Mouse (Mus musculus) kidney, embryonic 15.5 days (tissue): ENCODE measurements at regions not wholly inside any gene's neighbourhood (a gene's known extent, or its start where the extent isn't known, plus 50 kb on each side); places are given as distances from the start of the nearest gene placed in this dataset.
A peak's percentile ranks its signal among the peaks of the same experiment; 100 is the strongest.

Experiments
- ATAC-seq: fragments of 200-750 bp; cut with Nextera tagmentation; replicated peaks from 2 replicates; pipeline ENCODE4 v1.8.0; 2017; ENCODE audit warnings: moderate TSS enrichment; ENCODE audit not compliant: low FRiP score
- H3K27ac ChIP-seq: fragments of 300-500 bp; sonication (generic); 2 replicates; pipeline ENCODE4 v1.5.1; 2015; ENCODE audit warnings: mild to moderate bottlenecking, inconsistent platforms
- H3K27me3 ChIP-seq: fragments of 300-500 bp; sonication (generic); 2 replicates; pipeline ENCODE4 v1.6.1; 2015; ENCODE audit warnings: inconsistent platforms
- H3K36me3 ChIP-seq: fragments of 300-500 bp; sonication (generic); 2 replicates; pipeline ENCODE4 v1.6.1; 2015; ENCODE audit warnings: inconsistent platforms
- H3K4me1 ChIP-seq: fragments of 300-500 bp; sonication (generic); 2 replicates; pipeline ENCODE4 v1.6.1; 2015; ENCODE audit warnings: inconsistent platforms
- H3K4me2 ChIP-seq: fragments of 300-500 bp; sonication (generic); 2 replicates; pipeline ENCODE4 v1.6.1; 2015; ENCODE audit warnings: moderate library complexity, mild to moderate bottlenecking, inconsistent platforms
- H3K4me3 ChIP-seq: fragments of 300-500 bp; sonication (generic); replicated peaks from 2 replicates; pipeline ENCODE4 v1.5.1; 2015; ENCODE audit warnings: mild to moderate bottlenecking, inconsistent platforms
- H3K9ac ChIP-seq: fragments of 300-500 bp; sonication (generic); 2 replicates; pipeline ENCODE4 v1.6.1; 2015; ENCODE audit warnings: mild to moderate bottlenecking, inconsistent platforms
- H3K9me3 ChIP-seq: fragments of 300-500 bp; sonication (generic); replicated peaks from 2 replicates; pipeline ENCODE4 v1.6.1; 2016; ENCODE audit warnings: inconsistent platforms
- WGBS: fragments of 180-500 bp; shearing (Covaris S2); methylation state at CpG from one replicate; pipeline ENCODE4 v1.1.7; 2015; ENCODE audit warnings: mixed read lengths; 5-methylcytosine and 5-hydroxymethylcytosine counted together

GRCm38 (mm10) chr8:60372681-60373398 is 130.2 kb downstream of the Gm10283 start:
- H3K4me3 ChIP-seq: no peak overlapping the region
- 0 out of 2 replicates have a peak, but pooled peaks cover 3% of the 10 kb centered on the region for H3K4me1 ChIP-seq
- H3K9ac ChIP-seq: no peak overlapping the region
- no peaks in the 10 kb centered on the region for H3K27me3 ChIP-seq
- no peaks in the 10 kb centered on the region for H3K9me3 ChIP-seq
- no peak overlapping the region for H3K4me2 ChIP-seq
- peak overlapping the region; percentile 41; the same call in 1 of the 2 replicates for H3K27ac ChIP-seq
- no peaks in the 10 kb centered on the region for H3K36me3 ChIP-seq
- ATAC-seq: peak; percentile 73
- WGBS: 58% methylated on average over 9 of the region's 9 CpGs

- Histone ChIP-seq H3K27me3 (no peaks in the 10 kb centered on the region), H3K4me2 (no peak overlapping the region), H3K4me1 (no peaks in the 10 kb centered on the region), H3K9me3 (no peaks in the 10 kb centered on the region), H3K36me3 (no peaks in the 10 kb centered on the region), H3K9ac (no peak overlapping the region), H3K27ac (no peak overlapping the region), H3K4me3 (no peak overlapping the region)
- no peak for ATAC-seq
- 46% methylated on average over 2 of the region's 2 CpGs for WGBS
Measured at GRCm38 (mm10) chr8:60348291-60348690, 154.7 kb downstream of the Gm10283 start.

- 60% methylated on average over 6 of the region's 6 CpGs for WGBS
- Histone ChIP-seq H3K4me2 (no peak overlapping the region), H3K27me3 (no peaks in the 10 kb centered on the region), H3K27ac (no peak overlapping the region), H3K36me3 (no peaks in the 10 kb centered on the region), H3K9me3 (no peaks in the 10 kb centered on the region), H3K4me3 (no peak overlapping the region), H3K4me1 (no peaks in the 10 kb centered on the region), H3K9ac (no peak overlapping the region)
- no peak for ATAC-seq
Measured at GRCm38 (mm10) chr8:60345830-60346420, 157.1 kb downstream of the Gm10283 start.

- WGBS: 18% methylated on average over 3 of the region's 3 CpGs
- H3K27ac ChIP-seq: no peak overlapping the region
- H3K9me3 ChIP-seq: no peaks in the 10 kb centered on the region
- 0 out of 2 replicates have a peak, but pooled peaks cover 9% of the 10 kb centered on the region for H3K4me1 ChIP-seq
- H3K4me2 ChIP-seq: no peak overlapping the region
- no peaks in the 10 kb centered on the region for H3K36me3 ChIP-seq
- peak; percentile 62 for ATAC-seq
- no peak overlapping the region for H3K4me3 ChIP-seq
- H3K9ac ChIP-seq: no peak overlapping the region
- H3K27me3 ChIP-seq: no peaks in the 10 kb centered on the region
Measured at GRCm38 (mm10) chr8:60315478-60315877, 187.5 kb downstream of the Gm10283 start.

GRCm38 (mm10) chr8:60313977-60314854 is 188.8 kb downstream of the Gm10283 start:
- 37% methylated on average over 8 of the region's 8 CpGs for WGBS
- Histone ChIP-seq H3K36me3 (no peaks in the 10 kb centered on the region), H3K9me3 (no peaks in the 10 kb centered on the region), H3K27me3 (no peaks in the 10 kb centered on the region), H3K4me1 (0 out of 2 replicates have a peak, but pooled peaks cover 9% of the 10 kb centered on the region), H3K27ac (no peak overlapping the region), H3K4me3 (no peak overlapping the region), H3K9ac (no peak overlapping the region), H3K4me2 (no peak overlapping the region)
- peak; percentile 74 for ATAC-seq

- Histone ChIP-seq H3K27ac (no peak overlapping the region), H3K4me3 (no peak overlapping the region), H3K27me3 (no peaks in the 10 kb centered on the region), H3K9ac (no peak overlapping the region), H3K4me1 (0 out of 2 replicates have a peak, but pooled peaks cover 4% of the 10 kb centered on the region), H3K4me2 (no peak overlapping the region), H3K9me3 (no peaks in the 10 kb centered on the region), H3K36me3 (no peaks in the 10 kb centered on the region)
- ATAC-seq: no peak
- WGBS: 39% methylated on average over 2 of the region's 2 CpGs
Measured at GRCm38 (mm10) chr8:60310136-60310535, 192.9 kb downstream of the Gm10283 start.

GRCm38 (mm10) chr8:60301282-60301681 is 201.7 kb downstream of the Gm10283 start:
- H3K9me3 ChIP-seq: no peaks in the 10 kb centered on the region
- peak; percentile 62; the same call in 1 of the 2 replicates for ATAC-seq
- no peak overlapping the region for H3K4me2 ChIP-seq
- H3K4me3 ChIP-seq: no peak overlapping the region
- H3K9ac ChIP-seq: no peak overlapping the region
- no peak overlapping the region for H3K27ac ChIP-seq
- no peaks in the 10 kb centered on the region for H3K4me1 ChIP-seq
- no peaks in the 10 kb centered on the region for H3K27me3 ChIP-seq
- no peaks in the 10 kb centered on the region for H3K36me3 ChIP-seq
- 45% methylated on average over 7 of the region's 7 CpGs for WGBS

- no peak overlapping the region for H3K27ac ChIP-seq
- no peaks in the 10 kb centered on the region for H3K27me3 ChIP-seq
- WGBS: 44% methylated on average over 2 of the region's 2 CpGs
- no peak overlapping the region for H3K4me2 ChIP-seq
- no peaks in the 10 kb centered on the region for H3K4me1 ChIP-seq
- no peaks in the 10 kb centered on the region for H3K9me3 ChIP-seq
- no peak overlapping the region for H3K4me3 ChIP-seq
- H3K36me3 ChIP-seq: no peaks in the 10 kb centered on the region
- H3K9ac ChIP-seq: no peak overlapping the region
- no peak for ATAC-seq
Measured at GRCm38 (mm10) chr8:60277211-60277801, 225.7 kb downstream of the Gm10283 start.

GRCm38 (mm10) chr8:60250341-60250740 is 252.7 kb downstream of the Gm10283 start:
- Histone ChIP-seq H3K27ac (no peak overlapping the region), H3K4me3 (no peak overlapping the region), H3K36me3 (no peaks in the 10 kb centered on the region), H3K27me3 (no peaks in the 10 kb centered on the region), H3K9me3 (no peaks in the 10 kb centered on the region), H3K4me1 (no peaks in the 10 kb centered on the region), H3K4me2 (no peak overlapping the region), H3K9ac (no peak overlapping the region)
- WGBS: 80% methylated on average over 6 of the region's 6 CpGs
- no peak for ATAC-seq

- no peaks in the 10 kb centered on the region for H3K27me3 ChIP-seq
- no peak overlapping the region for H3K27ac ChIP-seq
- no peaks in the 10 kb centered on the region for H3K36me3 ChIP-seq
- no peak overlapping the region for H3K9ac ChIP-seq
- 32% methylated on average over 2 of the region's 2 CpGs for WGBS
- no peak for ATAC-seq
- H3K9me3 ChIP-seq: no peaks in the 10 kb centered on the region
- H3K4me3 ChIP-seq: no peak overlapping the region
- no peaks in the 10 kb centered on the region for H3K4me1 ChIP-seq
- H3K4me2 ChIP-seq: no peak overlapping the region
Measured at GRCm38 (mm10) chr8:60249704-60250103, 253.3 kb downstream of the Gm10283 start.

- Histone ChIP-seq H3K27me3 (no peaks in the 10 kb centered on the region), H3K36me3 (no peaks in the 10 kb centered on the region), H3K9ac (no peak overlapping the region), H3K4me1 (no peaks in the 10 kb centered on the region), H3K27ac (no peak overlapping the region), H3K4me2 (no peak overlapping the region), H3K9me3 (no peaks in the 10 kb centered on the region), H3K4me3 (no peak overlapping the region)
- no peak for ATAC-seq
Measured at GRCm38 (mm10) chr8:60247601-60248000, 255.4 kb downstream of the Gm10283 start.

GRCm38 (mm10) chr8:60241366-60241765 is 261.6 kb downstream of the Gm10283 start:
- Histone ChIP-seq H3K27ac (no peak overlapping the region), H3K4me3 (no peak overlapping the region), H3K36me3 (no peaks in the 10 kb centered on the region), H3K4me2 (no peak overlapping the region), H3K27me3 (no peaks in the 10 kb centered on the region), H3K9me3 (no peaks in the 10 kb centered on the region), H3K9ac (no peak overlapping the region), H3K4me1 (no peaks in the 10 kb centered on the region)
- ATAC-seq: no peak
